Mouse (Mus musculus) heart, postnatal 14 days (tissue): Measurements from ENCODE around the gene Ms4a1. TPM values are rescaled to one million over a fixed set of nuclear protein-coding genes. Genes with fewer than 3 reads are reported as not detected.
"Not testable (repeated sequence)": the region's sequence is repeated elsewhere in the genome, so short reads cannot be mapped to it uniquely, and the experiment has no call there.

ENCODE experiments used
- DNase-seq, 2 experiments: peaks; one replicate each; pipeline ENCODE4 v3.0.0; 2021 to 2022
- intact Hi-C: fragments of 180-260 bp; cut with DNase I; formaldehyde crosslinking; loops from one replicate; pipeline ENCODE4 v1.15.1; 2025
- long read RNA-seq, 2 experiments: library from polyadenylated mRNA; stranded (forward); transcript quantifications; one replicate each; pipeline ENCODE4 v2.0.0; 2021
- total RNA-seq, 2 experiments: library from RNA; stranded (reverse); gene quantifications; 2 replicates each; pipeline ENCODE4 v1.2.3; 2021

Gene Ms4a1
- total RNA-seq, result under 1 TPM; 0.59 to 0.74 TPM
- long read RNA-seq, experiment 1, result 0 reads
- long read RNA-seq, experiment 2, partial matches to known transcripts, result 0 of 1 reads
- long read RNA-seq, experiment 2, other reads (novel, unspliced or antisense), result 0 of 1 reads

GRCm38 (mm10) chr19:11266052-11266845 is at the start of gene Ms4a1:
TSS of gene Ms4a1 (minus strand) at chr19:11266241.
- intact Hi-C loops, result no loop called here
- DNase-seq, result no peak

DNA sequence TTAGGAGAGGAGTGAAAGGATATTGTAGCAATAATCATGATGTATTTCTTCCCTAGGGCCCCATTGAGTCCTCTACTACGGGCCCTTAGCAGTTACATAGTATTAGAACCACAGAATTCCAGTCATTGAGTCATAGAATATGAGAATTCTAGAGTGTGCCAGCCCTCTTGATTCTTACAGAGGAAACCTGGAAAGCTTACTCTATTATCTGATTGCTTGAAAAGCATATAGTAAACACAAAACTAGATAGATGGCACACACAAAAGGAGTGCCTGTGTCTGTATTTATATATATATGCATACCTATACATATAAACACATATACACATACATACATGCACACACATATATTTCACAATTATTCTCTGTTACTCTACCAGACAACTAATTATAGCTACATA is 48.3 kb upstream of the Ms4a1 start, which contains the start of gene Ms4a14:
Ms4a14 (minus strand) TSS at position 101 of the 400 bp plus-strand sequence.
- no peak for DNase-seq
- intact Hi-C loops, result no loop called here

- intact Hi-C loops, result no loop called here
- no peak for DNase-seq
These were observed 42.8 kb upstream of the Ms4a1 start for GRCm38 (mm10) chr19:11308888-11309287.

DNA sequence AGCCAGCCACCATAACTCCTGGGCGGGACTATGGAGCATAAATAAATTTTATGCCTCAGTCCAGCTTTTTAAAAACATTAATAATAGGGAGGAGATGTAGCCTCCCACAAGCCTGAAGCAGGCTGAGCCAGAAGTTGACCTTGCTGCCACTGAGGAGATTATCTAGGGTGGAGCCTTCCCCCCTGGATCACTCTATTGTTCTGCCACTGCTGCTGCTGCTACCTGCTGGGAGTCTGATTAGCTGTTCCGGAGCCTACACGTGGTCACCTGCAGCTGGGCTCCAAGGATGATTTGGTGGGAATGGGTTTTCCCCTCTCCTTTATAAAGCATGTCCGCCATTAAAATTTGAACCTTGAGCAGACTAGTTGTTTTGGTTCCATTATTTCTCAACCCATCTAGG is 33.5 kb upstream of the Ms4a1 start:
- intact Hi-C loops, DNase-seq: not testable (repeated sequence)

- intact Hi-C loops, result no loop called here
- DNase-seq, result no peak
These were observed 32.9 kb upstream of the Ms4a1 start for GRCm38 (mm10) chr19:11298939-11299338.

GRCm38 (mm10) chr19:11293616-11294015 is 27.6 kb upstream of the Ms4a1 start:
- intact Hi-C loops, DNase-seq: not testable (repeated sequence)

GRCm38 (mm10) chr19:11292990-11293389 is 26.9 kb upstream of the Ms4a1 start:
- intact Hi-C loops, result no loop called here
- DNase-seq, result peak in 1 of 2 experiments; percentile 4

GRCm38 (mm10) chr19:11283773-11284172 is 17.7 kb upstream of the Ms4a1 start, which contains the start of gene Ms4a5:
TSS of gene Ms4a5 (minus strand) at chr19:11283873.
- intact Hi-C loops, result no loop called here

DNA sequence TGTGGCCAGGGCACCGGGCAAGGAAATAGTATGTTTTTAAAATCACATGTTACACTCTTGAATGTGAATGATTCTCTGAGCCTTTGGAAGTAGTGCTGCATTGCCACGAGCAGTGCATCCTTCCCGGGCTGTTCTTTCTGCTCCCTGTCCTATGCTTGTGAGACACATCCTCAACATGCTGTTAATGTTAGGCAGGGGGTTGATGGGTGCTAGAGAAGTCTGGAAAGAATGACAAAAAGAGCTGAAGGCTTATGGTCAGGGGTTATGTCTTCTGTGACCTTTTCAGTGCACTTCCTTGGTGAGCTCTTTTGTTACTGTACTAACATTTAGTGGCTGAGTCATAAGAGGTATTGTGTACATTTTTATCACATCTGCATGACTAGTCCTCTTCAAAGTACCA is 14.2 kb upstream of the Ms4a1 start:
- intact Hi-C loops, result no loop called here
- no peak for DNase-seq

More at GRCm38 (mm10) chr19:11283773-11284172, 17.7 kb upstream of the Ms4a1 start, which contains the start of gene Ms4a5:
- no peak for DNase-seq

DNA sequence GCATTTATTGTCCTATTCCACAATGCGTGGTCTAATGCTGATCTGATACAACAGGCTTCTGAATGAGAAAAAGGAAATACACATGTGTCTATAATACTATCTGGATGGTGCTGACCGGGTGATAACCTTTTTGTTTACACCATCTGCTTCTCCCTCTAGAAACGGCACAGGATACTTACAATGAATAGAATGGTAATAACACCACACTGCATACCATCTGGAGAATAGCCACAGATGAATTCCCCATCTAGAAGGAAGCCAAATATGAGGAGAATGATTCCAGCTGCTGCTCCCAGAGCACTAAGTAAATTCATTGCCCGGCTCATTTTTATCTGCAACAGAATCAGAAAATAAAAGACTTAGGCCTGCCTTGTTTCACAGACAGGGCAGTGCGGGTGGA is 10.4 kb upstream of the Ms4a1 start:
- intact Hi-C loops, result no loop called here
- no peak for DNase-seq

DNA sequence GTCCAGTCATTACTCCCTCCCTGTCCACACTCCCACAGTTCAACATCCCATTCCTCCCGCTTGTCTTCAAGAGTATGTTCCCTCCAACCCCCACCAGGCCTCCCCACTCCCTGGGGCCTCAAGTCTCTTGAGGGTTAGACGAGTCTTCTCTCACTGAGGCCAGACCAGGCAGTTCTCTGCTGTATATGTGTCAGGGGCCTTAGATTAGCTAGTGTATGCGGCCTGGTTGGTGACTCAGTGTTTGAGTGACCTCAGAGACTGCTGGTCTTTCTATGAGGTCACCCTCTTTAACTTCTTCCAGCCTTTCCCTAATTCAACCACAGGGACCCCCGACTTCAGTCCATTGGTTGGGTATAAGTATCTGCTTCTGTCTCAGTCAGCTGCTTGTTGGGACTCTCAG is 915 bp upstream of the Ms4a1 start:
- DNase-seq, result no peak
- intact Hi-C loops, result no loop called here

GRCm38 (mm10) chr19:11264602-11265185 is 1.3 kb downstream of the Ms4a1 start:
- no peak for DNase-seq
- intact Hi-C loops, result no loop called here

DNA sequence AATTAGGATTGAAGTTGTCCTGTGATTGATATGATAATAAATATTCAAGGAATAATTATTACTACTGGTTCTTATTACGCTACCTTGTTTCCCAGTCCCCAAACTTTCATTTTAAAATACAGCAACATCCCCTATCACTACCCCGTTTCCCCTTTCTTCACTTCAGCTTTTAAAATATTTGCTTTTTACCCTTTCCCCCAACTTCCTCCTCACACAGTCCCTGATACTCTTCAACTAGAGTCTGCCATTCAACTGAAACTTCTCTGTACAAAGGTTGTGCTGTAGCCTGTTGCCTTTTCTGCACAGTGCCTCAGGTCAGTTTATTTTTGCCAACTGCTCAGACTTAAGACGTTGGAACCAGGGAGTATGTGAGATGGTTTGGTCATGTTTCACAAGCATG is 2.5 kb downstream of the Ms4a1 start:
- intact Hi-C loops, result no loop called here
- no peak for DNase-seq

DNA sequence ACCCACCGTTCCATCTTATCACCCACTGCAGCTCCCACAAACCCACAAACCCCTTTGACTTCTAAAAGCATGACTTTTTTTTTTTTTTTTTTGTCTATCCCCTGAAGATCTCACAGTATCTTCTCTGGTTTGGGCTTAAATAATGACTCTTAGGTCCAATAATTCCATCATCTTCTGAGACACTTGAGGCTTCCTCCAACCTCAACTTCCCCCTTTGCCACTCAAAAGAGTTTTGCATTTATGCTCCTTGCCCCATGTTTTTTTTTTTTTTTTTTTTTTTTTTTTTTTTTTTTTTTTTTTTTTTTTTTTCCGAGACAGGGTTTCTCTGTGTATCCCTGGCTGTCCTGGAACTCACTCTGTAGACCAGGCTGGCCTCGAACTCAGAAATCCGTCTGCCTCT is 3.1 kb downstream of the Ms4a1 start:
- DNase-seq, intact Hi-C loops: not testable (repeated sequence)

DNA sequence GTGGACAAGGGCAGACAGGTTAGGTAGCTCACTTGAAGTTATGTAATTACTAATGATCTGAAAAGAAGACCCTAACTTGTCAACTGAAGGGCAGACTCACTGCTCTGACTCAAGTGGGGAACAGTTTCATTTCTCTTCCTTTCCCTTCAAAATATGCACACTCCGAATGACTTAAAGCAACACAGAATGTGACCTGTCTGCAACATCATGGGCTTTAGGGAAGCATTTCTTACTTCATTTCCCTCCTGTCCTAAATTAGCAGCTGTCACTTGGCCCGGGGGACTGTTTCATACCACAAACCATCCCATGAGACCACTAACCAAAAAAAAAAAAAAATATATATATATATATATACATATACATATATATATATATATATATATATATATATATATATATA is 4.5 kb downstream of the Ms4a1 start:
- DNase-seq, result no peak
- intact Hi-C loops, result no loop called here

- intact Hi-C loops, result no loop called here
- DNase-seq, result no peak
These were observed 21.8 kb downstream of the Ms4a1 start for GRCm38 (mm10) chr19:11244230-11244629.

GRCm38 (mm10) chr19:11242560-11242959 is 23.5 kb downstream of the Ms4a1 start:
- DNase-seq, result no peak
- intact Hi-C loops, result no loop called here

DNA sequence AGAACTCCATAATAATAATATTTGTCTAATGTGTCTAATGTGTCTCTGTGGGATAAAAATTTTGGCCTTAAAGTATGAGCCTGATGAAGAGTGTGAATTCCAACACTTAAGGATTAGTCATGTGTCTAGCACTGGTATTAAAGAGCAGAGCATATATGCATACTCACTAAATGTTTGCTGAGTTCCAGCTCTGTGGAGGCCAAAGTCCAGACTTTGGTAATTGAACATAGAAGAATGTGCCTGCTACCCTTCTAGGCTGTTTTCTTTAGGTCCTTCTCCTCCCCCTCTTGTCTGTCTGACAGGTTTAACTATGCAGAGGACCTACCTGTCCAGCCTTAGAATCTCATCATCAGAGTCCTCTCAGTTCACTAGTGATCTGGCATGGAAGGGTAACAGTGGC is 30.2 kb downstream of the Ms4a1 start:
- DNase-seq, result no peak
- intact Hi-C loops, result no loop called here

DNA sequence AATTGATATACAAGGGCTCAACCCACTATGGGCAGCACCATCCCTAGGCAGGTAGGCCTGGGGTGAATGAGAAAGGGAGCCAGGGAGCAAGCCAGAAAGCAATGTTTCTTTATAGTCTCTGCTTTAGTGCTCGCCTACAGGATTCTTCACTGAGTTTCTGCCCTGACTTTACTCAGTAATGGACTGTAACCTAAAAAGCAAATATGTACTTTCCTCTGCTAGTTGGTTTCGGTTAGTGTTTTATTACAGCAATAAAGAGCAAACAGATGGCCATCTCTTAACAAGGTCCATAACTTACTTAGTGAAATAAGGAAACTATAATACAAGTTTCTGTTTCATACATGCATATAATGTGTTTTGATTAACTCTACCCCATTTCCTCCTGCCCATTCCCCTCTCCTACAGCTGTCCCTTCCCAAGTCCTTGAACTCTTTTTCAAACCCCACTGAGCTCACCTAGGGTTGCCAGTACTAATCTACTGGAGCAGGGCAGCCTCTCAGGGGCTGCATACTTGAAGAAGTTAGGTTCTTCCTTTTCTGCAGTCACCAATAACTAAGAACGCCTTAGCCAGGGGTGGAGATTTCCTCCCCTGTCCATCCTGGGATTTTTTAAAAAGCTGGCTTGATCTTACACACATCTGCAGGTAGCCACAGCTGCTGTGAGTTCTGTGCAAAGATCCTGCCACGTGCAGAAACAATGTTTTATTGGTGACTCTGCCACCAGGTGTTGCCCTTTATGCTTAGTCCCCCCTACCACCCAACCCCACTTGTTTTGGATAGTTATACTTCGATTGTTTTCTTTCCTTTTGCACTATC is 30.9 kb downstream of the Ms4a1 start:
- no peak for DNase-seq
- intact Hi-C loops, result no loop called here

- intact Hi-C loops, result no loop called here
- no peak for DNase-seq
These were observed 31.8 kb downstream of the Ms4a1 start for GRCm38 (mm10) chr19:11234244-11234643.

DNA sequence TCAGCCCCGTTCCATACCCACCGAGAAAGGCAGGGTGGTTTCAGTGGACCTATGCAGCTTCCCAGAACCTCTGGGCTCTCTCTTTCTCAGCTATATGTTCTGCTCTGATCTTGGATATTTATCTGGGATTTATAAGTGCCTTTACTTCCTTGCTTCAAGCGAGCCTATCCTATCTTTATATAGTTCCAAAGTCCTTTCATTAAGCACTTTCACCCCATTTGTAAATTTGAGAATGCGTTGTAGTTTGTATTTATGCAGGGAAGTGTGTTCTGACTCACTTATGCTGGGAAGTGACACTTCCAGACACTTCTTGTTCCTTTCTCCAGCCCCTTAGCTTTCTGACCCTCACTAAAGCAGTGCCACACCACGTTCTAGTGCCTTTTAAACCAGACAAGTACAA is 33.7 kb downstream of the Ms4a1 start, which contains the start of gene Ms4a12:
Ms4a12 (minus strand) TSS at position 101 of the 400 bp plus-strand sequence.
- intact Hi-C loops, result no loop called here
- DNase-seq, result no peak
